Mouse (Mus musculus) brain, embryonic 14.5 days (tissue): ENCODE measurements at regions not wholly inside any gene's neighbourhood (a gene's known extent, or its start where the extent isn't known, plus 50 kb on each side); places are given as distances from the start of the nearest gene placed in this dataset.

ENCODE experiments used
- DNase-seq: peaks from one replicate; pipeline ENCODE4 v3.0.0-alpha.2; 2011; ENCODE audit warnings: low read depth
- CTCF ChIP-seq: fragments of 200-500 bp; IDR thresholded peaks from 2 replicates; pipeline ENCODE4 v1.5.1; 2012; ENCODE audit warnings: inconsistent platforms, mild to moderate bottlenecking, moderate library complexity, borderline replicate concordance; ENCODE audit not compliant: insufficient read depth, insufficient read length; ENCODE audit errors: extremely low read depth
- POLR2A ChIP-seq: fragments of 200-500 bp; IDR thresholded peaks from 2 replicates; pipeline ENCODE4 v1.6.1; 2012; ENCODE audit warnings: mild to moderate bottlenecking, inconsistent platforms, borderline replicate concordance; ENCODE audit not compliant: poor library complexity, insufficient read depth, insufficient read length, severe bottlenecking; ENCODE audit errors: extremely low read depth

DNA sequence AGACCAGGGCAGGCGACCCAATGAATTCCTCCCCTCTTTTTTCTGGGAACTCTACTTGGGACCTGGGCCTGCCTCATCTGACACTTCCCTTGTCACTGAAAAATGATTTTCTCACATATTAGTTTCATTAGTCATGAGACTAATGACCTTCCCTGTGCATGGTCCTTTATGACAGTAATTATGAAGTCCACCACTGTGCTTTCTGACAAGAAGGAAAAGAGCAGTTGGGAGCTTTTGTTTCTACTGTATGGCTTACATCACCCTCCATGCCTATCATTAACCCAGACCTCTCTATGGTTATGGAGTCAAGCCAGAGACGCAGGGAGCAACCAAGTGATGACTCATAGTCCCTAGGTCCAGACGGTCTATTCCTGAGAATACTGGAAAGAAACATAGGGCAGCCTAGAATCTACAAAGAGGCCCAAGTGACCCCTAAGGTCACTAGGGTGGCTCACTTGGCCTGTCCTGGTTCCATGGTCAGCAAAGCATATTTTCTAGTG is 109.8 kb upstream of the Plxna4 start:
- TF ChIP-seq CTCF: no peak
- TF ChIP-seq POLR2A: no peak
- DNase-seq: no peak

DNA sequence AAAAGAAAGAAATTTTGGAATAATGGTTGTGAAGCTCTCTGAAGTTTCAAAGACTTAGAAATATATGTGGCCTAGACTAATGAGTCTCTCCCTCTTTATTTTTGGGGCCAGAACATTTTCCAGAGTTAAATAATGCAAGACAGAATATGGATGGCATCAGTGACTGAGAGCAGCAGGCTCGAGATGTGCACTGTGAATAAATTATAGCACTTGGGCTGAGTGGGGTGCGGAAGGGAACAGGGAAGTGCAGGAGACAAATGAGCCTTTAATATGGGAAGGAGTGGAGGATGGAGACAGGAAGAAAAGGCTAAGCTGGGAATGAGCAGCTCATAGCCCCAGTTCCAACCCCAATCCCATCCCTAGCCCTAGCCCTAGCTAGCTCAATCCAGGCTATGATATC is 108.0 kb upstream of the Plxna4 start:
- TF ChIP-seq POLR2A: no peak
- TF ChIP-seq CTCF: no peak
- DNase-seq: no peak

DNA sequence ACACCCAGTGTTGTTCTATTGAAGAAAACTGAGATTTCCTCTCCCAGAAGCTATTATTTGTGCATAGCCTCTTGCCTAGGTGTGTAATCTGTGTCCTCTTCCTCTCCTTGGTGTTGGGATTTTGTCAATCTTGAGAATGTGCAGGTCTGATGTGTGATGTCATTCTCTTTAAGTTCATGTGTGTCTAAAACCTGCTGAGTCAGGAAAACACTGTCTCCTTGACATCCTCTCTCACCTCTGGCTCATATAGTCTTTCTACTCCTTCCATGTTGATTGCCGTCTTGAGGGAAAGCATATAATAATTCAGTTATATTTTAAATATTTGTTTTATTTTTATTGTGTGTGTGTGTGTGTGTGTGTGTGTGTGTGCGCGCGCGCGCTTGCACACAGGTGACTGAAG is 84.6 kb upstream of the Plxna4 start:
- no peak for DNase-seq
- no peak for TF ChIP-seq POLR2A
- no peak for TF ChIP-seq CTCF

DNA sequence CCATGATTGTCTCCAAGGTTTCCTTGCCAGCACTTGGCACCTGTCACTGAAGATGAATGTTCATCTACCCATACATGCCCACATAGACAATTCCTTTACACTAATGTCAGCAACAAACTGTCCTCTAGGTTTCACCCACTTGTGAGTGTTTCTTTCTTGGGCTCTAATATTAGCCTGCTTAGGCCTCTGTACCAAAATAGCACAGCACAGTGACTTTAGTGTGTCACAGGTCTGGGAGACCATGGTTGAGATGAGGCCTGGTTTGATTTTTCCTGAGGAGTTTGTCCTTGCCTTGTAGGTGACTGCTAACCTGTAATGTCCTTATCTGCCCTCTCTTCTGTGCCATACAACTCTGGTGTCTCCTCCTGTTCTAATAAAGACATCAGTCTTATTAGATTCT is 71.8 kb upstream of the Plxna4 start:
- no peak for DNase-seq
- TF ChIP-seq CTCF (no peak), POLR2A (no peak)

DNA sequence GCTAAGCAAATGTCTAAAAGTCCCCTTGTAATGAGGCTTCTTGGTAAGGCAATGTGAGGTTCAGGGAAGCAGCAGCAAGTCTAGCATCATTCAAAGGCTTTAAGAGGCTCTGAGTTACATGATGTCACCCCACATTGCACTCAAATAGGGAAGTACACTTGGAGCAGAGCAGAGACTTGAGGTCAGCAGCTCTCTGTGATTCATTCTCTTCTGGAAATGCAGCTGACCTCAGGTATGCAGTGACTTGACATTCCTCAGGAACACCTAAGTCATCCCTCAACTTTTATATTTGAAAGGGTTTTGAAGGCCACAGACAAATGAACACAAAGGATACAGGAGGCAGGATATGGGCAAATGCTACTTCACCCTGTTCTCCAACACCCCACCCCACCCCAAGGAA is 69.4 kb upstream of the Plxna4 start:
- DNase-seq: no peak
- TF ChIP-seq CTCF (no peak), POLR2A (no peak)

DNA sequence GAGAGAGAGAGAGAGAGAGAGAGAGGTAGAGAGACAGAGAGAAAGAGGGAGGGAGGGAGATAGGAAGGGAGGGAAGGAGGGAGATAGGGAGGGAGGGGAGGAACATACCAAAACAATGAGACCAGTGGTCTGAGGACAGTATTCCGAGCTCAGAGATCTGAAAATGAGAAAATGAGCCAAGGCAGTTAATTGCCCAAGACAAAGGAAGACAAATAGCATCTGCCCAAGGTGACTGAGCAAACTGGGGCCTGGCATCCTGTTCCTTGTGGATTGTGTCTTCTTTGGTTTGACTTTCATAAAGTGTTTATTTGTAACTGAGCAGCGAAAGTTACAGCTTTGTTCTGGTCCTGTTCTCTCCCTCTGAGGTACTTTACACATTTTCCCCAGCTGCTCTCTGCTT is 66.2 kb upstream of the Plxna4 start:
- TF ChIP-seq POLR2A (no peak), CTCF (no peak)
- DNase-seq: no peak

DNA sequence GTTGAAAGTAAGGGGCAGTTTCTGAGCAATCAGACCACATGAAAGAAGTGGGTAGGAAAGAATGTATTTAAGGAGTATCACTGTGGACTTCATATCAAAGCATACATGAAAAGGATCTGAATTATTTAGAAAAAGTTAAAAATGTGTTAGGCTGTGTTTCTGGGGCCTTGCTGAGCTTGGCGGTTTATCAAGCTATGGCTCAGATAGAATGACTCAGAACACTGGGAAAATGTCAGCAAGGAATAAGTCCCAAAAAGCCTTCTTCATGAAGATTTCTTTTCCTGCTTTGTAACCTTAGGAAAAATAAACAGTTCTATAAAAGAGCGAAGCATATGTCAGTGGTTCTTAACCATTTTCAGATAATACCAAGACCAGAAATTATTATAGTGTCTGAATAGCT is 56.0 kb upstream of the Plxna4 start:
- no peak for TF ChIP-seq CTCF
- no peak for TF ChIP-seq POLR2A
- DNase-seq: no peak

DNA sequence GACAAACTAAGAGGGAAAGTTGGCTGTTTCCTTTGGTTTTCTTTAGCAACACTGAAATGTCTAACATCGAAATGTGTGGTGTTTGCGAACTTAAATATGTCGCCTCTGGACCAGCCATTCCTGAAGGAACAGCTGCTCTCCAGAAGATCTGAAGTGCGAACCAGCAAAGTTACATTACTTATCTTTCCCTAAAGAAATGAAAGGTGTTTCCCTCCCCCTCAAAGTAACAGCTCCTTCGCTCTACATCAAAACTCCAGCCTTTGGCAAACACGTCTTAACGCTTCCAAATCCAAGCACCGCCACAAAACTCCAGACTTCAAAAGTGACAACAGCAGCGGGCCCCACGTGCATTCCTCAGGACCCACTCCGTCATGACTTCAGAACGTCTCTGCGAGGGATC is 50.9 kb upstream of the Plxna4 start:
- no peak for DNase-seq

More for the DNA sequence above, 50.9 kb upstream of the Plxna4 start:
- TF ChIP-seq POLR2A: no peak
- TF ChIP-seq CTCF: no peak
